Mouse (Mus musculus) forebrain, embryonic 16.5 days (tissue): ENCODE results near the gene Iqsec2. TPM values are rescaled to one million over a fixed set of nuclear protein-coding genes. Genes with fewer than 3 reads are reported as not detected.
A peak's percentile ranks its signal among the peaks of the same experiment; 100 is the strongest.

Experiments used
- ATAC-seq: fragments of 200-750 bp; cut with Nextera tagmentation; 2 replicates; pipeline ENCODE4 v1.8.0; 2017; ENCODE audit warnings: mild to moderate bottlenecking, moderate library complexity
- H3K27ac ChIP-seq: fragments of 300-500 bp; sonication (generic); 2 replicates; pipeline ENCODE4 v1.5.1; 2014; ENCODE audit warnings: low read length, control low read depth
- H3K27me3 ChIP-seq: fragments of 300-500 bp; sonication (generic); replicated peaks from 2 replicates; pipeline ENCODE4 v1.6.1; 2014; ENCODE audit warnings: low read length; ENCODE audit not compliant: control insufficient read depth, insufficient read depth
- H3K36me3 ChIP-seq: fragments of 300-500 bp; sonication (generic); 2 replicates; pipeline ENCODE4 v1.6.1; 2014; ENCODE audit not compliant: control insufficient read depth, insufficient read depth
- H3K4me1 ChIP-seq: fragments of 300-500 bp; sonication (generic); replicated peaks from 2 replicates; pipeline ENCODE4 v1.6.1; 2014; ENCODE audit warnings: low read length; ENCODE audit not compliant: control insufficient read depth, insufficient read depth
- H3K4me2 ChIP-seq: fragments of 300-500 bp; sonication (generic); 2 replicates; pipeline ENCODE4 v1.6.1; 2014; ENCODE audit warnings: mild to moderate bottlenecking, low read length, control low read depth
- H3K4me3 ChIP-seq: fragments of 300-500 bp; sonication (generic); replicated peaks from 2 replicates; pipeline ENCODE4 v1.5.1; 2014; ENCODE audit warnings: mild to moderate bottlenecking, low read length, control low read depth
- H3K9ac ChIP-seq: fragments of 300-500 bp; sonication (generic); replicated peaks from 2 replicates; pipeline ENCODE4 v1.6.1; 2014; ENCODE audit warnings: low read depth, low read length, control low read depth
- H3K9me3 ChIP-seq: fragments of 300-500 bp; sonication (generic); 2 replicates; pipeline ENCODE4 v1.6.1; 2016; ENCODE audit warnings: low read length; ENCODE audit not compliant: control insufficient read depth
- WGBS: fragments of 180-500 bp; shearing (Covaris S2); extraction: QIAGEN DNeasy Blood & Tissue Kit; methylation state at CpG from one replicate; pipeline ENCODE4 v1.1.7; 2014; 5-methylcytosine and 5-hydroxymethylcytosine counted together
- polyA plus RNA-seq: library from polyadenylated mRNA; unstranded; fragments of >200 nt; fragmentation: Nextera tagmentation; extraction: Ambion mirVana; gene quantifications from 2 replicates; pipeline ENCODE4 v1.2.1, GENCODE M21; 2015

Gene Iqsec2
- polyA plus RNA-seq: 4.1 and 5.8 TPM in 2 replicates

DNA sequence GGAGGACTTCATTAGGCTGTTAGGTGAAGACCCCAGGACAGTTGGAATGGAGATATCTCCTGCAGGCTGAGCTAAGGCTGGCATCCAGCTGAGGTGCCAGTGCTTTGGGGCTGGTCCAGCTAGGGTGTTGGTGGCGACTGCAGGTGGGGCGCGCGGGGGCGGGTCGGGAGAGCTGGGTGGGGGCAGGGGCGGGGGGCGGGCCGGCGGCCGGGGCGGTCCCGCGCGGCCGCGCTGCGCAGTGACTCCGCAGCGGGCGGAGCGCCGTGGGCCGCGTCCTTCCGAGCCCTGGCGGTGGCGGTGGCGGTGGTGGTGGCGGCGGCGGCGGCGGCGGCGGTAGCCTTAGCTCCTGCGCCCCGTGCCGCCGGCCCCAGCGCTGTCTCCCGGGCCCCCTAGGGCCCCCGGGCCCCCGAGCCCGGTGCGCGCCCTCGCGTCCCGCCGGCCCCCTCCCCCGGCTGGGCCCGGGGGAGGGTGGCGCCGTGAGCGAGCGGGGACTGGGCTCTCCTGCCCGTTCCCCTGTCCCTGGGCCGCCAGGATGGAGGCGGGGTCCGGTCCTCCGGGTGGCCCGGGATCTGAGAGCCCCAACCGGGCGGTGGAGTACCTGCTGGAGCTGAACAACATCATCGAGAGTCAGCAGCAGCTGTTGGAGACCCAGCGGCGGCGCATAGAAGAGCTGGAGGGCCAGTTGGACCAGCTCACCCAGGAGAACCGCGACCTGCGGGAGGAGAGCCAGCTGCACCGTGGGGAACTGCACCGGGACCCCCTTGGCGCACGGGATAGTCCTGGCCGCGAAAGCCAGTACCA is at the start of gene Iqsec2:
Gene Iqsec2, plus strand, starts transcription at position 328 of the 801 bp plus-strand sequence.
- H3K9ac ChIP-seq: peak within 1 kb of the TSS; percentile 63
- peak within 1 kb of the TSS; percentile 77 for H3K4me2 ChIP-seq
- H3K4me1 ChIP-seq: peaks cover 10% of the 10 kb centered on the region
- 9% methylated on average over 21 of the region's 78 CpGs for WGBS
- peak; percentile 65 for ATAC-seq
- peaks cover 20% of the 10 kb centered on the region; the same call in 1 of the 2 replicates for H3K27me3 ChIP-seq
- H3K36me3 ChIP-seq: no peaks in the 10 kb centered on the region
- H3K27ac ChIP-seq: no peak within 1 kb of the TSS
- H3K4me3 ChIP-seq: peak within 1 kb of the TSS; percentile 62
- no peaks in the 10 kb centered on the region for H3K9me3 ChIP-seq

DNA sequence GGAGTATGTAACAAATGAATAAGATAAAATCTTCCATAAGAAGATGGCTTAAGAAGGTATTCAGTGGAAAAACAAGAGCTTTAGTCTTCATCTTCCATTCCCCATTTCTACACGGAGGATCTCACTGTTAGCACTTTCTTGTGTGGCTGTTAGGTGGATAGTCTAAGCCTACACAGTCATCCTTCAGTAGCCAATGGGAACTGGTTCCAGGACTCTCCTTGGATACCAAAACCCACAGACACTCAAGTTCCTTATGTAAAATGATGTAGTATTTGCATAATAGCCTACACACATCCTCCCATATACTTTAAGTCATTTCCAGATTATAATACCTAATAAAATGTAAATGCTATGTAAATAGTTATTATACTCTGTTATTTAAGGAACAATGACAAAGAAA is 46.5 kb upstream of the Iqsec2 start:
- no peaks in the 10 kb centered on the region for H3K36me3 ChIP-seq

GRCm38 (mm10) chrX:152121687-152122086 is 22.4 kb upstream of the Iqsec2 start:
- no peak overlapping the region for H3K27ac ChIP-seq
- H3K4me2 ChIP-seq: no peak overlapping the region
- no peaks in the 10 kb centered on the region for H3K4me1 ChIP-seq
- WGBS: 97% methylated on average over 1 of the region's 1 CpGs
- H3K9ac ChIP-seq: no peak overlapping the region
- peaks cover 18% of the 10 kb centered on the region for H3K27me3 ChIP-seq
- H3K4me3 ChIP-seq: no peak overlapping the region
- no peaks in the 10 kb centered on the region for H3K9me3 ChIP-seq
- no peak for ATAC-seq
- H3K36me3 ChIP-seq: no peaks in the 10 kb centered on the region

More for the DNA sequence above, 46.5 kb upstream of the Iqsec2 start:
- H3K4me2 ChIP-seq: no peak overlapping the region
- no peaks in the 10 kb centered on the region for H3K4me1 ChIP-seq
- H3K4me3 ChIP-seq: no peak overlapping the region
- peaks cover 17% of the 10 kb centered on the region; the same call in 1 of the 2 replicates for H3K27me3 ChIP-seq
- no peak overlapping the region for H3K27ac ChIP-seq
- no peak for ATAC-seq
- WGBS: 42% methylated on average over 1 of the region's 1 CpGs
- H3K9me3 ChIP-seq: no peaks in the 10 kb centered on the region
- H3K9ac ChIP-seq: no peak overlapping the region

- H3K9ac ChIP-seq: no peak overlapping the region
- H3K27ac ChIP-seq: no peak overlapping the region
- H3K27me3 ChIP-seq: peaks cover 8% of the 10 kb centered on the region
- no peaks in the 10 kb centered on the region for H3K9me3 ChIP-seq
- H3K4me1 ChIP-seq: no peaks in the 10 kb centered on the region
- no peaks in the 10 kb centered on the region for H3K36me3 ChIP-seq
- H3K4me2 ChIP-seq: no peak overlapping the region
- no peak overlapping the region for H3K4me3 ChIP-seq
- no peak for ATAC-seq
- WGBS: 59% methylated on average over 3 of the region's 3 CpGs
Measured at GRCm38 (mm10) chrX:152130777-152131176, 13.3 kb upstream of the Iqsec2 start.

DNA sequence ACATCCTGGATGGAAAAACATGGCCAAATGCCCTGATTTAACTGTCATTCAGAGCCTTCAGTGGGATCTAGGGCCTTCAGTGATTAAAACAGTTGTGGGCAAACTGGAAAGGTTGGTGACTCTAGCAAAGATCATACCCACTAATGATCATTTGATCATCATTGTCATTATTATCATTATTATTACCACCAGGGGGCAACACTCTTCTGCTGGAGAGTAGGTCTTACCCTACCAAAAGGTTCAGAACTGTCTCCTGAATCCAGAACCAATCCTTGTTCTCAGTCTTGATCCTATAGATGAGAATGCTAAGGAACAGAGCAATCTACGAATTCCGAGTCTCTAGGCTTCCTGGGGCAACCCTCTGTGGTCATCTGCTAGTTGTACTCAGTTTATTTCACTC is 12.0 kb upstream of the Iqsec2 start:
- no peak overlapping the region for H3K27ac ChIP-seq
- H3K4me3 ChIP-seq: no peak overlapping the region
- H3K4me1 ChIP-seq: no peaks in the 10 kb centered on the region
- H3K9ac ChIP-seq: no peak overlapping the region
- 88% methylated on average over 2 of the region's 2 CpGs for WGBS
- ATAC-seq: no peak
- peaks cover 10% of the 10 kb centered on the region for H3K27me3 ChIP-seq
- H3K9me3 ChIP-seq: no peaks in the 10 kb centered on the region
- H3K4me2 ChIP-seq: no peak overlapping the region
- H3K36me3 ChIP-seq: no peaks in the 10 kb centered on the region

- WGBS: 61% methylated on average over 2 of the region's 2 CpGs
- Histone ChIP-seq H3K27ac (no peak overlapping the region), H3K9me3 (no peaks in the 10 kb centered on the region), H3K27me3 (peaks cover 15% of the 10 kb centered on the region), H3K4me1 (no peaks in the 10 kb centered on the region), H3K4me3 (no peak overlapping the region), H3K9ac (no peak overlapping the region), H3K36me3 (no peaks in the 10 kb centered on the region), H3K4me2 (no peak overlapping the region)
- ATAC-seq: no peak
Measured at GRCm38 (mm10) chrX:152135195-152135594, 8.9 kb upstream of the Iqsec2 start.

DNA sequence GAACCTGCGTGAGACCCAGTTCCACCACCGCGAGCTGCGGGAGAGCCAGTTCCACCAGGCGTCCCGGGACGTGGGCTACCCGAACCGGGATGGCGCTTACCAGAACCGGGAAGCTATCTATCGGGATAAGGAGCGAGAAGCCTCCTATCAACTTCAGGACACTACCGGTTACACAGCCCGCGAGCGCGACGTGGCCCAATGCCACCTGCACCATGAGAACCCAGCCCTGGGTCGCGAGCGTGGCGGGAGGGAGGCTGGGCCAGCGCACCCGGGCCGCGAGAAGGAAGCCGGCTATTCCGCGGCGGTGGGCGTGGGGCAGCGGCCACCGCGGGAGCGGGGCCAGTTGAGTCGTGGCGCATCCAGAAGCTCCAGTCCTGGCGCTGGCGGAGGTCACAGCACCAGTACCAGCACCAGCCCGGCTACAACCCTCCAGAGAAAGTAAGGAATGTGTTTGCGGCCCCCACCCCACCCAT is 710 bp downstream of the Iqsec2 start:
- Histone ChIP-seq H3K4me2 (peak overlapping the region; percentile 77), H3K36me3 (no peaks in the 10 kb centered on the region), H3K4me3 (peak overlapping the region; percentile 62), H3K27me3 (peaks cover 21% of the 10 kb centered on the region; the same call in 1 of the 2 replicates), H3K4me1 (peaks cover 10% of the 10 kb centered on the region), H3K9ac (peak overlapping the region; percentile 63), H3K27ac (no peak overlapping the region), H3K9me3 (no peaks in the 10 kb centered on the region)
- ATAC-seq: no peak; the same call in none of the 2 replicates
- WGBS: 8% methylated on average over 39 of the region's 42 CpGs

DNA sequence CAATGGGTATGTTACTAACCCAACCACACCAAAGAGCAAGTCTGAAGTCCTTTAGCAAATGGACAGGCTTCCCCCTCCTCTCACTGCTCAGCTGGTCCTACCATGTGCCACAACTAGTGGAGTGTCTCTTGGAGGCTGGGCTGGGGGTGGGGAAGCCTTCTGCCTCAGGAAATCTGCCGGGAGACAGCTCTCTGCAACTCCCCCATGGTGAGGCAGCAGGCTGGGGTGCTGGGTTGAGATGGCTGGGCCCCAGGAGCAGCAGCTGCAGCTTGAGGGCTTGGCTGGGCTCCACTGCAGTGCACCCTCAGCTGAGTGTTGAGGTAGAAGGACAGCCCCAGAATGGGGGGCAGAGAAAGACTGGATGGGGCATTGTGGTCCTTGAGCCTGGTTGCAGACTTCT is 2.1 kb downstream of the Iqsec2 start:
- Histone ChIP-seq H3K4me3 (peak overlapping the region; percentile 62), H3K4me2 (peak overlapping the region; percentile 77), H3K27me3 (peaks cover 20% of the 10 kb centered on the region; the same call in 1 of the 2 replicates), H3K36me3 (no peaks in the 10 kb centered on the region), H3K9ac (no peak overlapping the region), H3K4me1 (peaks cover 10% of the 10 kb centered on the region), H3K9me3 (no peaks in the 10 kb centered on the region), H3K27ac (no peak overlapping the region)
- ATAC-seq: no peak; the same call in 1 of the 2 replicates
- WGBS: 23% methylated on average over 1 of the region's 1 CpGs

- Histone ChIP-seq H3K4me2 (peak overlapping the region; percentile 77), H3K36me3 (no peaks in the 10 kb centered on the region), H3K4me3 (no peak overlapping the region; the same call in 1 of the 2 replicates), H3K9me3 (no peaks in the 10 kb centered on the region), H3K9ac (no peak overlapping the region), H3K4me1 (peaks cover 10% of the 10 kb centered on the region), H3K27ac (no peak overlapping the region), H3K27me3 (peaks cover 21% of the 10 kb centered on the region; the same call in 1 of the 2 replicates)
- ATAC-seq: no peak
- 82% methylated on average over 2 of the region's 2 CpGs for WGBS
Measured at GRCm38 (mm10) chrX:152146691-152147090, 2.6 kb downstream of the Iqsec2 start.
